8 mouse cellular contexts compared by ENCODE assay signal in the genomic region with DNA sequence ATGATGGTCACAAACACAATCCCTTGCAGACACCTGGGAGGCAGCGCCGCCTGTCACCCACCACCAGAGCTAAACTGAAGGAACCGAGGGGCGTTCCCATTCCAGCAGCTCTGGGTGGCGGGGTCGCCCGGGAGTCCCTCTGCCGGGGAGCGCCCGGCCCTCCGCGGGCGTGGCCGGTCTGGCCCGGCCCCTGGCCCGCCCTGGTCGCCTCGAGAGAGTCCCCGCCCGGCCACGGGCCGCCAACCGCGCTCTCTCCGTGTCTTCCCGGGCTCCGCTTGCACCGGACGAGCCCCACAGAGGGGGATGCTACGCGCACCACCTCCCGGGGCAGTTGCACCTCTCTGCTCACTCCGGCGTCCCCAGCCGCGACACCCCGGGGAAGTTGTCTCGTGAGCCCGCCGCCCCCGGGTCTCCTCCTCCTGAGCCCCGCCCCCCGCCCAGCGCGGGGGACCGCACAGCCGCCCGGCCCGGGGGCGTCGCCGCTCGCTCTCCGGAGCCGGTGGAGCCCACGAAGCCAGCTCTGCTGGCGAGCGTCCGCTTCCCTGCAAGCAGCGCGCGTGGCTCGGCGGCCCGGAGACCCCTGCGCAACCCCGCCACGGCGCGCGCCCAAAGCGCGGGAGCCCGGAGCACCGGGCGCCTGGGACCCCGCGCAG. TPM values are rescaled to one million over a fixed set of nuclear protein-coding genes. Genes with fewer than 3 reads are reported as not detected.
DNase-seq lines count a peak whose midpoint lies in the region; ATAC-seq and TF ChIP-seq lines count a peak whose summit lies in the region.

A gene (plus strand): TSS at position 564 of the 653 bp plus-strand sequence.

- no peaks in the 10 kb centered on the region for H3K9me3 ChIP-seq in limb, embryonic 14.5 days (ENCODE audit: control insufficient read depth, low read length)
- H3K9me3 ChIP-seq in midbrain, embryonic 13.5 days, result no peaks in the 10 kb centered on the region

- peak within 1 kb of the TSS; percentile 98 for H3K4me2 ChIP-seq in limb, embryonic 14.5 days (replicated peaks; ENCODE audit: low read depth, low read length, severe bottlenecking)
- H3K4me2 ChIP-seq in midbrain, embryonic 13.5 days (replicated peaks), result peak within 1 kb of the TSS; percentile 96

- no peaks in the 10 kb centered on the region for H3K36me3 ChIP-seq in limb, embryonic 14.5 days (ENCODE audit: control insufficient read depth, insufficient read depth, low read length)
- no peaks in the 10 kb centered on the region for H3K36me3 ChIP-seq in midbrain, embryonic 13.5 days

- H3K4me1 ChIP-seq in limb, embryonic 14.5 days (ENCODE audit: control insufficient read depth, insufficient read depth, low read length), result peaks cover 4% of the 10 kb centered on the region; the same call in 1 of the 2 replicates
- H3K4me1 ChIP-seq in midbrain, embryonic 13.5 days (replicated peaks), result peaks cover 15% of the 10 kb centered on the region

- peak within 1 kb of the TSS; percentile 70 for H3K9ac ChIP-seq in limb, embryonic 14.5 days (ENCODE audit: low read depth, low read length, severe bottlenecking)
- H3K9ac ChIP-seq in midbrain, embryonic 13.5 days (replicated peaks), result peak within 1 kb of the TSS; percentile 76

- peaks cover 4% of the 10 kb centered on the region; the same call in 1 of the 2 replicates for H3K27me3 ChIP-seq in limb, embryonic 14.5 days (ENCODE audit: control insufficient read depth, insufficient read depth, low read length)
- H3K27me3 ChIP-seq in midbrain, embryonic 13.5 days, result peaks cover 45% of the 10 kb centered on the region

- 0 out of 2 replicates have a peak, but pooled peaks have one; percentile 10 for ATAC-seq in common myeloid progenitor, adult 5-6 weeks (replicated peaks; ENCODE audit: low read depth, poor library complexity, severe bottlenecking)
- ATAC-seq in granulocyte monocyte progenitor cell, adult 5-6 weeks (replicated peaks; ENCODE audit: poor library complexity, severe bottlenecking), result peak; percentile 21
- ATAC-seq in limb, embryonic 14.5 days (ENCODE audit: low FRiP score, low read depth), result peak; percentile 72
- ATAC-seq in midbrain, embryonic 13.5 days, result peak; percentile 85

- no peak for TF ChIP-seq POLR2A in limb, embryonic 14.5 days (IDR thresholded peaks at IDR 0.05; ENCODE audit: borderline replicate concordance, extremely low read depth, insufficient read depth, insufficient read length)

- DNase-seq in heart, adult 11 months, result peak; percentile 96
- no peak for DNase-seq in heart, adult 8-10 months (ENCODE audit: low spot score)
- DNase-seq in kidney, adult 18-20 months, result peak; percentile 62
- DNase-seq in limb, embryonic 14.5 days (ENCODE audit: low spot score), result peak; percentile 43
- peak; percentile 2 for DNase-seq in thymus, postnatal 25 days

- WGBS in limb, embryonic 14.5 days, result under 1% methylated on average over 20 of the region's 78 CpGs
- WGBS in midbrain, embryonic 13.5 days, result under 1% methylated on average over 72 of the region's 78 CpGs

- peak within 1 kb of the TSS; percentile 76 for H3K4me3 ChIP-seq in limb, embryonic 14.5 days (replicated peaks; ENCODE audit: low read length)
- H3K4me3 ChIP-seq in midbrain, embryonic 13.5 days (replicated peaks), result peak within 1 kb of the TSS; percentile 68

- H3K27ac ChIP-seq in limb, embryonic 14.5 days (replicated peaks; ENCODE audit: low read depth, low read length), result no peak within 1 kb of the TSS
- no peak within 1 kb of the TSS for H3K27ac ChIP-seq in midbrain, embryonic 13.5 days

RNA-seq across cellular contexts. Expression of the gene that starts here (rescaled TPM):
- total RNA-seq in heart, adult 8-10 months (2022), result 10 to 100 TPM in 1 of 4 experiments, 1 to 10 TPM in 3; 7.8 to 10.3 (median 8.3) TPM
- total RNA-seq in common myeloid progenitor, adult 5-6 weeks (2017), result 0.92 and 3.2 TPM in 2 replicates
- total RNA-seq in granulocyte monocyte progenitor cell, adult 5-6 weeks (2014; fragmentation: Nextera tagmentation), result 17.3 and 18.8 TPM in 2 replicates
- 10.1 and 12.3 TPM in 2 replicates for total RNA-seq in granulocyte monocyte progenitor cell, adult 5-6 weeks (2017)
- polyA plus RNA-seq in limb, embryonic 14.5 days (2012; rRNA removed), result 9.8 and 10.4 TPM in 2 replicates
- polyA plus RNA-seq in limb, embryonic 14.5 days (2014; fragmentation: Nextera tagmentation; extraction: Ambion mirVana), result 17.2 and 18.2 TPM in 2 replicates
- polyA plus RNA-seq in midbrain, embryonic 13.5 days (2015; fragmentation: Nextera tagmentation; extraction: Ambion mirVana), result 11.9 TPM in 2 replicates

Comparison
In these comparisons a context has a peak if more than half of its experiments do, and no peak if none do; other contexts are left out.
1. ATAC-seq: peak in every context shown above with its lines; median percentile 85 in midbrain, embryonic 13.5 days; 72 in limb, embryonic 14.5 days; 21 in granulocyte monocyte progenitor cell, adult 5-6 weeks; 10 in common myeloid progenitor, adult 5-6 weeks.